Comparison of ENCODE assay signal across 17 mouse cellular contexts in genomic region chr11:39550066-39550465, GRCm38 (mm10).
"Had no signal": no experiment of that assay in that cellular context is flagged by ENCODE, and none has a peak within 500 bp of the region (broad histone marks: within the 10 kb centered on the region; RNA-seq: fewer than 3 reads in every experiment).

No protein-coding gene starts in this region.

- H3K4me2 ChIP-seq: liver, embryonic 13.5 days; liver, embryonic 15.5 days; lung, embryonic 15.5 days; neural tube, embryonic 12.5 days; stomach, embryonic 15.5 days had no signal

- H3K27me3 ChIP-seq: liver, embryonic 13.5 days; liver, embryonic 15.5 days; lung, embryonic 15.5 days; megakaryocyte, embryonic 14.5 days; neural tube, embryonic 12.5 days; stomach, embryonic 15.5 days had no signal

- H3K36me3 ChIP-seq: liver, embryonic 13.5 days; liver, embryonic 15.5 days; lung, embryonic 15.5 days; neural tube, embryonic 12.5 days; stomach, embryonic 15.5 days had no signal

- H3K9me3 ChIP-seq: liver, embryonic 13.5 days; liver, embryonic 15.5 days; lung, embryonic 15.5 days; megakaryocyte, embryonic 14.5 days; neural tube, embryonic 12.5 days; stomach, embryonic 15.5 days had no signal

- H3K4me3 ChIP-seq: liver, embryonic 13.5 days; liver, embryonic 15.5 days; lung, embryonic 15.5 days; megakaryocyte, embryonic 14.5 days; neural tube, embryonic 12.5 days; stomach, embryonic 15.5 days had no signal

- H3K27ac ChIP-seq: liver, embryonic 13.5 days; liver, embryonic 15.5 days; lung, embryonic 15.5 days; macrophage; neural tube, embryonic 12.5 days; stomach, embryonic 15.5 days; stomach, postnatal 0 days had no signal

- H3K4me1 ChIP-seq: liver, embryonic 13.5 days; liver, embryonic 15.5 days; lung, embryonic 15.5 days; megakaryocyte, embryonic 14.5 days; neural tube, embryonic 12.5 days; stomach, embryonic 15.5 days had no signal

- ATAC-seq: liver, postnatal 0 days; lung, postnatal 0 days had no signal

- DNase-seq: liver, embryonic 13.5 days; liver, postnatal 0 days; lung, adult 2 months; lung, postnatal 14 days; lung, postnatal 36 days; right cerebral cortex, postnatal 14 days; thymus, adult 2 months; thymus, postnatal 25 days; thymus, postnatal 4 days had no signal

- H3K9ac ChIP-seq: liver, embryonic 13.5 days; liver, embryonic 15.5 days; liver, postnatal 0 days; lung, embryonic 15.5 days; neural tube, embryonic 12.5 days; stomach, embryonic 15.5 days had no signal
